Mouse (Mus musculus) neural tube, embryonic 12.5 days (tissue): ENCODE results near the gene Senp5. TPM values are rescaled to one million over a fixed set of nuclear protein-coding genes. Genes with fewer than 3 reads are reported as not detected.
A peak's percentile ranks its signal among the peaks of the same experiment; 100 is the strongest.
"Not testable (repeated sequence)": the region's sequence is repeated elsewhere in the genome, so short reads cannot be mapped to it uniquely, and the experiment has no call there.

Source experiments
- ATAC-seq: fragments of 200-750 bp; cut with Nextera tagmentation; 2 replicates; pipeline ENCODE4 v1.8.0; 2017; ENCODE audit warnings: low read depth, mild to moderate bottlenecking, moderate TSS enrichment, moderate library complexity; ENCODE audit not compliant: low FRiP score
- H3K27ac ChIP-seq: fragments of 300-500 bp; sonication (generic); 2 replicates; pipeline ENCODE4 v1.5.1; 2016
- H3K27me3 ChIP-seq: fragments of 300-500 bp; sonication (generic); replicated peaks from 2 replicates; pipeline ENCODE4 v1.6.1; 2016; ENCODE audit warnings: mild to moderate bottlenecking
- H3K36me3 ChIP-seq: fragments of 300-500 bp; sonication (generic); 2 replicates; pipeline ENCODE4 v1.6.1; 2016; ENCODE audit warnings: mild to moderate bottlenecking
- H3K4me1 ChIP-seq: fragments of 300-500 bp; sonication (generic); 2 replicates; pipeline ENCODE4 v1.6.1; 2016
- H3K4me2 ChIP-seq: fragments of 300-500 bp; sonication (generic); replicated peaks from 2 replicates; pipeline ENCODE4 v1.6.1; 2016; ENCODE audit warnings: mild to moderate bottlenecking
- H3K4me3 ChIP-seq: fragments of 300-500 bp; sonication (generic); 2 replicates; pipeline ENCODE4 v1.5.1; 2016
- H3K9ac ChIP-seq: fragments of 300-500 bp; sonication (generic); 2 replicates; pipeline ENCODE4 v1.6.1; 2016; ENCODE audit warnings: mild to moderate bottlenecking
- H3K9me3 ChIP-seq: fragments of 300-500 bp; sonication (generic); 2 replicates; pipeline ENCODE4 v1.6.1; 2016; ENCODE audit warnings: mild to moderate bottlenecking
- WGBS: fragments of 180-500 bp; shearing (Covaris S2); methylation state at CpG from one replicate; pipeline ENCODE4 v1.1.7; 2016; 5-methylcytosine and 5-hydroxymethylcytosine counted together
- polyA plus RNA-seq: library from polyadenylated mRNA; unstranded; fragments of >200 nt; fragmentation: Nextera tagmentation; extraction: Ambion mirVana; gene quantifications from 2 replicates; pipeline ENCODE4 v1.2.1, GENCODE M21; 2016

Senp5 gene
- polyA plus RNA-seq, 1 experiment from 2014 or later: 25.6 TPM

DNA sequence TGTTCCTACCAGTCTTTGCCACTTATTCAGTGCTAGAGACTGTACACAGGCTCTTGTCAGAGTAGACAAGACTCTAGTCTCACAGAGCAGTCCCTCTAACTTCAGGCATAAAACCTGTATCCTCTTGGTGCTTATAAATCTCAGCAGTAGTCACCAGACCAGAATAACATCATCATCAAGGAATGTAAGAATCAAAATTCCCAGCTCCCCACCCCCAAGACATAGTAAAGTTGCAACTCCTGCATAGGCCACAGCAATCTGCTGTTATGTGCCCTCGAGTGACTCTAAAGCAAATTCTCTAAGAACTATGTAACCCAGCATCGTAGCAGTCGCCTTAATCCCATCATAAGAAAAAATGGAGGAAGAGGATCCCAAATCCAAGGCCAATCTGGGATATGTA is 23.6 kb downstream of the Senp5 start:
- no peak overlapping the region for H3K4me3 ChIP-seq
- H3K9ac ChIP-seq: no peak overlapping the region
- H3K4me1 ChIP-seq: no peaks in the 10 kb centered on the region
- 97% methylated on average over 3 of the region's 3 CpGs for WGBS
- peaks cover 43% of the 10 kb centered on the region for H3K36me3 ChIP-seq
- H3K9me3 ChIP-seq: no peaks in the 10 kb centered on the region
- H3K27me3 ChIP-seq: no peaks in the 10 kb centered on the region
- H3K4me2 ChIP-seq: no peak overlapping the region
- ATAC-seq: no peak
- no peak overlapping the region for H3K27ac ChIP-seq

DNA sequence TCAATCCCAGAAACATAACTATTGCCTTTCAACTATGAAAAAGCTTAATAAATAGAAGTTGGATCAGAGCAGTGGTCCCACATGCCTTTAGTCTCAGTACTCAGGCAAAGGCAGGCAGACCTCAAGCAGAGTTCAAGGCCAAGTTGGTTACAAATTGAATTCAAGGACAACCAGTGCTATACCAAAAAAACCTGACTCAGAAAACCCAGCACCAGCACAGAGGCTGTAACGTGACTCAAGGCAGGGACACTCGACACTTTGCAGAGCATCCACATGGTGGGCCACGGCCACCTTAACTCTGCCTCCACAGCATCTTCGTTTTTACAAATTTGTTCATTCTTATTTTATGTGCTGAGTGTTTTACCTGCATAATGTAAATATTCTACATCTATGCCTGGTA is 27.8 kb downstream of the Senp5 start:
- no peak overlapping the region for H3K9ac ChIP-seq
- no peaks in the 10 kb centered on the region for H3K27me3 ChIP-seq
- no peak overlapping the region for H3K27ac ChIP-seq
- H3K36me3 ChIP-seq: peaks cover 53% of the 10 kb centered on the region
- ATAC-seq: no peak
- no peaks in the 10 kb centered on the region for H3K9me3 ChIP-seq
- H3K4me2 ChIP-seq: no peak overlapping the region
- H3K4me1 ChIP-seq: no peaks in the 10 kb centered on the region
- 89% methylated on average over 4 of the region's 4 CpGs for WGBS
- no peak overlapping the region for H3K4me3 ChIP-seq

DNA sequence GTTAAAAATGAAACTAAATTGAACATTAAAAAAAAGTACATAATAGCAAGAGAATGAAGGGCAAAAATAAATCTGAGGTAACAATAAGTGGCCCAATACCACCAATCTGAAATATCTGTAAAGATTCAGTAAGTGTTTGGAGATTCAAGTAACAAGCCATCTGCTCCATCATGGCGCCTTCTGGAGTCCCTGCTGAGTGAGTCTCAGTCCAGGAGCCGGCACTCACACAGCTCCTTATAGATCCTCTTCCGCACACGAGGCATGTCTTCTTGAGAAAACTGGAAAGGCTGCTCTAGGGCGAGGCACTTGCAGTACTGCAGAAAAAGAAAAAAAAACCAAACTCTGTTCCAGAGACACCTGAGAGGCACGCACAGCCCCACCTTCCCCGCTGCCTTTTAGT is 39.9 kb downstream of the Senp5 start:
- Histone ChIP-seq H3K36me3 (peaks cover 63% of the 10 kb centered on the region), H3K4me2 (no peak overlapping the region), H3K9me3 (no peaks in the 10 kb centered on the region), H3K4me1 (no peaks in the 10 kb centered on the region), H3K9ac (no peak overlapping the region), H3K27me3 (no peaks in the 10 kb centered on the region), H3K27ac (no peak overlapping the region), H3K4me3 (no peak overlapping the region)
- 91% methylated on average over 7 of the region's 7 CpGs for WGBS
- no peak for ATAC-seq

DNA sequence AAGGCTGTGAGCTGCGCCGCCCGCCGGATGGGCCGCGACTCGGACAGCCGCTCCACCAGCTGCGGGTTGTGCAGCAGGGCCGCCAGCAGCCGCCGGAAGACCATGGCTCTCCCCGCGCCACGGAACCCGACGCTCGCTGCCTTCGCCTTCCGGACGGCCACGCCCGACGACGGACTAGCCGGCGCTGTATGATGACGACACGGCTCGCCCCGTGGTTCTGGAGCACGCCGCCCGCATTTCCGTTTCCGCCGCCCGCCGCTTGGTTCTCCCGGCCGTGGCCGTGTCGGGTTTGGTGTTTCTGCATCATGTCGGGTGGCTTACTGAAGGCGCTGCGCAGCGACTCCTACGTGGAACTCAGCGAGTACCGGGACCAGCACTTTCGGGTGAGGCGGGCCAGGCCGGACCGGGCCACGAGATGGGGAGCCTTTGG is 54.7 kb downstream of the Senp5 start, which contains the start of the genes 0610012G03Rik and Ncbp2:
Gene 0610012G03Rik (minus strand): TSS at position 150 of the 430 bp plus-strand sequence.
Gene Ncbp2 (plus strand): TSS at position 169 of the 430 bp plus-strand sequence.
- peak within 1 kb of the TSS; percentile 65 for H3K4me2 ChIP-seq
- peak; percentile 90 for ATAC-seq
- under 1% methylated on average over 55 of the region's 55 CpGs for WGBS
- H3K4me3 ChIP-seq: peak within 1 kb of the TSS; percentile 87
- no peaks in the 10 kb centered on the region for H3K27me3 ChIP-seq
- peak within 1 kb of the TSS; percentile 87 for H3K27ac ChIP-seq
- peak within 1 kb of the TSS; percentile 88 for H3K9ac ChIP-seq
- no peaks in the 10 kb centered on the region for H3K9me3 ChIP-seq
- peaks cover 15% of the 10 kb centered on the region; the same call in 1 of the 2 replicates for H3K36me3 ChIP-seq
- peaks cover 31% of the 10 kb centered on the region for H3K4me1 ChIP-seq

DNA sequence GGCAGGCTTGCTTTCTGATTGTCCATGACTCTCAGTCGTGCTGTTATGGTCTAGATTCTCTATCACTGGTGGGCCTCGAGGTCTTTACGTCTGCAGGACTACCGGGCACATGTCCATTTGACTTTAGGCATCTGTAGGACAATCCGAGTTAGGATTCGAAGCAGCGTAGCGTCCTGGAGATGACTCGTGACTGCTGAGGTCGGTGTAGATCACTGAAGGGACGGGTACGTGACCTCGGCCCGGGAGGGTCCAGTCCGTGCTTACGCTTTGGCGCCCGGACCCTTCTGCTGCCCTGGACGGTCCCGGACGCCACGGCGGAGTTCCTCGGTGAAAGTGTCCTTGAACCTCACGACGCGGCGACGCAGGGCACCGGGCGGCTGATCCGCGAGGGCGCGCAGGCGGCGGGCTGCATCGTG is 55.2 kb downstream of the Senp5 start:
- ATAC-seq: peak; percentile 67
- H3K4me1 ChIP-seq: peaks cover 31% of the 10 kb centered on the region
- H3K9me3 ChIP-seq: no peaks in the 10 kb centered on the region
- H3K36me3 ChIP-seq: peaks cover 15% of the 10 kb centered on the region; the same call in 1 of the 2 replicates
- H3K9ac ChIP-seq: peak overlapping the region; percentile 88
- under 1% methylated on average over 38 of the region's 38 CpGs for WGBS
- H3K27me3 ChIP-seq: no peaks in the 10 kb centered on the region
- peak overlapping the region; percentile 65 for H3K4me2 ChIP-seq
- H3K27ac ChIP-seq: peak overlapping the region; percentile 87
- peak overlapping the region; percentile 87 for H3K4me3 ChIP-seq

DNA sequence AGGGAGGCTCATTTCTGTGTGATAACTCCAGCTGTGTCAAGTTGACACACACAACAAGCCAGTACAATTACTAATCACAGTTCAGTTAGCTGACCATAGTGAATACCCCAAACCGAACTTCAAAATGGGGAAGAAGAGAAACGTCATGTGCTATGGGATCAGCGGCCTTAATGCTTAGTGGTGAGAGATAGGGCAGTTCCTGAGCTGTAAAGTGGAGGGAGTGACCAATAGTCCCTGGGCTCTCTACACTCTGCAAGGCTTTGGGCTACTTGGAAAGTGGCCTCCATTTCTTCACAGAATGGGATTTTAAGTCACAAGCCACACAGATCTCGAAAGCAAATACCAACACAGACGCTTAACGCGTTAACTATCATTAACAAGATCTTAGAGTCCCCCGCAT is 55.8 kb downstream of the Senp5 start:
- WGBS: 38% methylated on average over 8 of the region's 8 CpGs

DNA sequence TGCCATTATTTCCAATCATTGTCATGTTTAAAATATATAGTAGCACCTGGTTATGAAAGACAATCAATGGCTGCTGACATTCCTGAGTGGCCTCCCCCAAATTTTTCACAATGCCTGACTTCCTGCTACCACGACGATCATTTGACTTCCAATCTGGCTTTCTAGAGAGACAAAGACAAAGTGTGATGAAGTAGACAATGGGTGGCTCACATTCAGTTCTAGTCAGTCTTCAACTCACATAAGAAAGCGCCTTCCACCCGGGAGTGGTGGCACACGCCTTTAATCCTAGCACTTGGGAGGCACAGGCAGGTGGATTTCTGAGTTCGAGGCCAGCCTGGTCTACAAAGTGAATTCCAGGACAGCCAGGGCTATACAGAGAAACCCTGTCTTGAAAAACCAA is 57.1 kb downstream of the Senp5 start:
- not testable (repeated sequence) for H3K27me3 ChIP-seq, ATAC-seq, H3K4me3 ChIP-seq, H3K9ac ChIP-seq, H3K27ac ChIP-seq, H3K36me3 ChIP-seq, H3K9me3 ChIP-seq
- peak overlapping the region; percentile 65 for H3K4me2 ChIP-seq
- peaks cover 31% of the 10 kb centered on the region for H3K4me1 ChIP-seq
- WGBS: 90% methylated on average over 6 of the region's 6 CpGs

More for the DNA sequence above, 55.8 kb downstream of the Senp5 start:
- Histone ChIP-seq H3K4me1 (peaks cover 31% of the 10 kb centered on the region), H3K4me2 (peak overlapping the region; percentile 65), H3K36me3 (peaks cover 12% of the 10 kb centered on the region; the same call in 1 of the 2 replicates), H3K9me3 (no peaks in the 10 kb centered on the region), H3K9ac (peak overlapping the region; percentile 88), H3K27me3 (no peaks in the 10 kb centered on the region), H3K27ac (no peak overlapping the region), H3K4me3 (peak overlapping the region; percentile 87)
- ATAC-seq: no peak

DNA sequence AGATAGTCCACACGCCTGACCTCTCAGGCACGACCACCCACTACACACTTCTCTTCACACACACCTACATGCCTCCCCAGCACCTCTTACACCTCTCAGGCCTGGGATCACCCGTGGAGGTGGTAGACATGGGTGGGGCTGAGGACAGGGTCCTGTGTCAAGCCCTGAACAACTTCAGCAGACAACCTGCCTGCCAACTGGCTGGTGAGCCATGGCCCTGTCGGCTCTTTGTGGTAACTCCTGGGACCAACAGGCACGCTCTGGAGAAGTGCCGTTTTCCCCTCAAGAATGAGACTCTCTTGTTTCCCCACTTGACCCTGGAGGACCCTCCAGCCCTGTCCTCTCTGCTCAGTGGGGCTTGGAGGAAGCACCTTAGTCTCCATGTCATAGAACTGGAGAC is 57.7 kb downstream of the Senp5 start:
- WGBS: 88% methylated on average over 6 of the region's 6 CpGs
- Histone ChIP-seq H3K27me3 (no peaks in the 10 kb centered on the region), H3K9ac (no peak overlapping the region), H3K4me2 (no peak overlapping the region), H3K4me1 (peaks cover 31% of the 10 kb centered on the region), H3K27ac (no peak overlapping the region), H3K36me3 (peaks cover under 1% of the 10 kb centered on the region; the same call in 1 of the 2 replicates), H3K4me3 (no peak overlapping the region), H3K9me3 (no peaks in the 10 kb centered on the region)
- ATAC-seq: no peak

DNA sequence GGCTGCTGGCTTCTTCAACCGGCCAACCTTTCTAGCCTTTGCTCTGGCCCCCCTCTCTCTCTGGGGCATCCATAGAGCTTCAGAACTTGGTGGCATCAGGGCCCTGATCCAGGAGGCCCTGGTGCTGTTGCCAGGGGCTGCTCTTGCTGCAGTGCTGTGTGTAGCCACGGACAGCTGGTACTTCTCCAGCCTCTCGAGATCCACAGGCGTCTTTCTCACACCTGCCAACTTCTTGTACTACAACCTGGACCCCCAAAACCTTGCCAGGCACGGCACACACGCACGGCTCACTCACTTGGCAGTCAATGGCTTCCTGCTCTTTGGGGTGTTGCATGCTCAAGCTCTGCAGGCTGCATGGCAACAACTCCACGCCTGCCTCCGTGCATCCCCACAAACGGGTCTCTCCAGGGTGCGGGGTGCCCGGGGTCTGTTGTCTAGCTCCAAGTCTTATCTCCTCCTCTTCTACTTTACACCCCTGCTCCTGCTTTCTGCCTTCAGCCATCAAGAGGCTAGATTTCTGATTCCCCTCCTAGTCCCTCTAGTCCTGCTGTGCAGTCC is 58.3 kb downstream of the Senp5 start:
- Histone ChIP-seq H3K4me2 (no peak overlapping the region), H3K27ac (no peak overlapping the region), H3K9ac (no peak overlapping the region), H3K4me3 (no peak overlapping the region), H3K36me3 (no peaks in the 10 kb centered on the region; the same call in 1 of the 2 replicates), H3K9me3 (no peaks in the 10 kb centered on the region), H3K27me3 (no peaks in the 10 kb centered on the region), H3K4me1 (peaks cover 31% of the 10 kb centered on the region)
- WGBS: 90% methylated on average over 12 of the region's 12 CpGs
- no peak for ATAC-seq

DNA sequence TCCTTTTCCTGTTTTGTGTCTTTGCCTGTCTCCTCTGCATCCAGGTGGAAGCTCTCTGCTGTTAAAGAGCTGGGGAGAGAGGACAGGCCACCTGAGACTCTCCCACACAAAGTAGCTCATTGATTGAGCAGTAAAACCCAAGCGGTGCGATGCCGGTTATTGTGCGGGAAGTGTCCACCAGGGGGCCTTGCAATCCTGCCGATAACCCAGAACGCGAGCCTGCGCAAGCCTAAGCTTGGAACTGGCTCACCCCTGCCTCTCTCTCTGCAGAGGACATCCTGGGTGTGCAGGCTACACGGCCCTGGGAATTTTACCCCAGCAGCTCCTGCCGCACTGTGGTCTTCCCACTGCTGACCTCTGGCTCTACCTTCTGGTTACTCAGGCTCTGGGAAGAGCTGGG is 59.1 kb downstream of the Senp5 start:
- 2% methylated on average over 10 of the region's 10 CpGs for WGBS
- H3K4me1 ChIP-seq: peaks cover 23% of the 10 kb centered on the region
- peak overlapping the region; percentile 12; the same call in 1 of the 2 replicates for H3K4me2 ChIP-seq
- 0 out of 2 replicates have a peak, but pooled peaks have one; percentile 11 for ATAC-seq
- no peaks in the 10 kb centered on the region for H3K9me3 ChIP-seq
- 0 out of 2 replicates have a peak overlapping the region, but pooled peaks have one; percentile 3 for H3K4me3 ChIP-seq
- H3K36me3 ChIP-seq: no peaks in the 10 kb centered on the region; the same call in 1 of the 2 replicates
- H3K27ac ChIP-seq: no peak overlapping the region
- H3K9ac ChIP-seq: peak overlapping the region; percentile 42; the same call in 1 of the 2 replicates
- H3K27me3 ChIP-seq: no peaks in the 10 kb centered on the region

DNA sequence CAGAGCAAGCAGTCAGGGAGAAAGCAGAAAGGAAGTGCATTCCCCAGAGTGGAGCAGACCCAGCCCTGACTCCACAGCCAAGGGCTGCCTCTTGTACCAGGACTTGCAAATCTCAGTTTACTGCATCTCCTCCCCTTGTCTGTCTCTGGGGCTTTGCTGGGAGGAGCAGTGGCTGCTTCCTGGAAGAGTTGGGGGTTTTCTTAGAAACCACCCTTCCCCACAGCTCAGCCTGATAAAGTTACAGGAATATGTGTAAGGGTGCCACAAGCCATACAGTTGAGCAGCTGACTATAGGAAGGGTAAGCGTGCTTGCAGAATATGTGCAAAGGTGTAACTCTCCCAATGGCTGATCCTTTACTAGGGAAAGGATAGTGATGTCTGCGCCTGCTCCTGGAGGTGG is 62.5 kb downstream of the Senp5 start:
- H3K27me3 ChIP-seq: peaks cover 7% of the 10 kb centered on the region; the same call in 1 of the 2 replicates
- H3K9ac ChIP-seq: no peak overlapping the region
- H3K4me3 ChIP-seq: no peak overlapping the region
- ATAC-seq: no peak
- H3K9me3 ChIP-seq: no peaks in the 10 kb centered on the region
- H3K4me1 ChIP-seq: peaks cover 5% of the 10 kb centered on the region
- WGBS: 62% methylated on average over 2 of the region's 2 CpGs
- no peaks in the 10 kb centered on the region; the same call in 1 of the 2 replicates for H3K36me3 ChIP-seq
- no peak overlapping the region for H3K4me2 ChIP-seq
- H3K27ac ChIP-seq: no peak overlapping the region

DNA sequence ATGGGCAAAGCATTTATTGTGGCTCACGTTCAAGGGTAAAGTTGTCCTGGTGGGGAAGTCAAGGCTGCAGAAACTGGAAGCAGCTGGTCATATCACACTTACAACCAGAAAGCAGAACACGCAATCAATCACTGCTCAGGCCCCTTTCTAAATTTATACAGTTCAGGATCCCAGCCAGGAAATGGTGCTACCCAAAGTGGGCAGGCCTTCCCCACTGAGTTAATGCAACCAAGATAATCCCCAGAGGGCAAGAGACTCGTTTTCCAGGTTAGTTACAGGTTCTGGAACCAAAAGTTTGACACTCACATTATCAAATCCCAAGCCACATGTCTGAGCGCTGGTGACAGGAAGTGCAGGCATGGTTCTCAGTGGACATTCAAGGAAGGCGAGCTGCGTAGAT is 64.2 kb downstream of the Senp5 start:
- Histone ChIP-seq H3K4me2 (no peak overlapping the region), H3K9ac (no peak overlapping the region), H3K27ac (no peak overlapping the region), H3K9me3 (no peaks in the 10 kb centered on the region), H3K4me3 (no peak overlapping the region), H3K4me1 (peaks cover 17% of the 10 kb centered on the region), H3K36me3 (no peaks in the 10 kb centered on the region), H3K27me3 (peaks cover 13% of the 10 kb centered on the region)
- WGBS: 79% methylated on average over 6 of the region's 6 CpGs
- ATAC-seq: no peak

DNA sequence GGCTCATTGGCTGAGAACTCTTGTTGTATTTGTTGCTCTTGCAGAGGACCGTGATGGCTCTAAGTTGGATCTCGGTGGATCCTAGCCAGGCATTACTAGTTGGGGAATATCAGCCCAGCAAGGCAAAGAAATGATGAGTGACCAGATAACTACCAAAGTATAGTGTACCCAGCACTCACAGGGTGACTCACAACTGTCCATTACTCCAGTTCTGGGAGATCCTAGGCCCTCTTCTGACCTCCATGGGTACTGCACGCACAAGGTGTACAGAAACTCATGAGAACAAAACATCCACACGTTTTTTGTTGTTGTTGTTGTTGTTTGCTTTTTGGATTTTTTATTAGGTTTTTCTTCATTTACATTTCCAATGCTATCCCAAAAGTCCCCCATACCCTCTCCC is 66.5 kb downstream of the Senp5 start:
- no peak overlapping the region for H3K4me2 ChIP-seq
- ATAC-seq: no peak
- H3K27me3 ChIP-seq: peaks cover 13% of the 10 kb centered on the region
- no peak overlapping the region for H3K27ac ChIP-seq
- H3K4me3 ChIP-seq: no peak overlapping the region
- H3K36me3 ChIP-seq: no peaks in the 10 kb centered on the region
- H3K4me1 ChIP-seq: peaks cover 27% of the 10 kb centered on the region
- no peaks in the 10 kb centered on the region for H3K9me3 ChIP-seq
- WGBS: 85% methylated on average over 4 of the region's 4 CpGs
- no peak overlapping the region for H3K9ac ChIP-seq
